Mouse (Mus musculus) left cerebral cortex, postnatal 4 days (tissue): Measurements from ENCODE around the gene 1700013G24Rik. TPM values are rescaled to one million over a fixed set of nuclear protein-coding genes. Genes with fewer than 3 reads are reported as not detected.

Experiments used
- DNase-seq: peaks from one replicate; pipeline ENCODE4 v3.0.0-alpha.2; 2022
- intact Hi-C: fragments of 180-260 bp; cut with DNase I; formaldehyde crosslinking; loops from one replicate; pipeline ENCODE4 v1.15.1; 2025
- total RNA-seq, 2 experiments: library from RNA; stranded (reverse); gene quantifications; 2 replicates each; pipeline ENCODE4 v1.2.3; 2021

The 1700013G24Rik gene
- total RNA-seq, 2 experiments from 2014 or later, result not detected

DNA sequence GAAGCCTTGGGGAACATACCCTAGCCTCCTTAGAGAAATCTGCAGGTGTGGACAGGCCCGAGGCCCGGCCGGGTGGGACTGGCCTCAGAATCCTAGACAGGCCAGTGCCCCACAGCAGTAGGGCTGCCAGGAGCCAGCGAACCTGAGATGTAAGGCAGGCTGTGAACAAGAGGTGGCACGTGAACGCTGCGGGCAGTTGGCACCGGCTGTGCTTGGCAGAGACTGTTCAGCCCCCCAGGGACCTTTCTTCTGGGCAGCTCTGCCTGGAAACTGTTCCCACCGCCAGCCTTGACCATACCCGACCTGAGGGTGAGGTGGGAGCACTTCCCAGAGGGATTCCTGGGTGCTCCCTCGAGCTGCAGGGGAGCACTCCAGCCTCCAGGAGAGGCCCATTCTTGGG is 39.5 kb downstream of the 1700013G24Rik start:
- intact Hi-C loops, result no loop called here
- DNase-seq, result no peak

DNA sequence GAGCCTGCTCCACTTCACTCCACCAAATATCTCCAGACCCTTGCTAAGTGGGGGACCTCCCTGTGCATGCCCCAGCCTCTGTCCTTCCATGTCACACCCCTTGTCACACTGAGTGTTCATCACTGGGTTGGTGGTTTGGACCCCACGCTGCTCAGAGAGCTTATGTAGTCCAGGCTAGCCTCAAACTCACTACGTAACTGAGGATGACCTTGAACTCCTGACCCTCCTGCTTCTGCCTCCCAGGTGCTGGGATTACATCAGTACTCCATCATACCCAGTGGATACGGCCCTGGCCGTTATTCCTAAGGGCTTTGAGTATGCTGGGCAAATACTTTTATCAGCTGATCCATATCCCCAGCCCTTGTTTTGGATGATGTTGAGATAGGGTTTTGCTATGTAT is 40.1 kb downstream of the 1700013G24Rik start:
- intact Hi-C loops, result no loop called here
- DNase-seq, result no peak

DNA sequence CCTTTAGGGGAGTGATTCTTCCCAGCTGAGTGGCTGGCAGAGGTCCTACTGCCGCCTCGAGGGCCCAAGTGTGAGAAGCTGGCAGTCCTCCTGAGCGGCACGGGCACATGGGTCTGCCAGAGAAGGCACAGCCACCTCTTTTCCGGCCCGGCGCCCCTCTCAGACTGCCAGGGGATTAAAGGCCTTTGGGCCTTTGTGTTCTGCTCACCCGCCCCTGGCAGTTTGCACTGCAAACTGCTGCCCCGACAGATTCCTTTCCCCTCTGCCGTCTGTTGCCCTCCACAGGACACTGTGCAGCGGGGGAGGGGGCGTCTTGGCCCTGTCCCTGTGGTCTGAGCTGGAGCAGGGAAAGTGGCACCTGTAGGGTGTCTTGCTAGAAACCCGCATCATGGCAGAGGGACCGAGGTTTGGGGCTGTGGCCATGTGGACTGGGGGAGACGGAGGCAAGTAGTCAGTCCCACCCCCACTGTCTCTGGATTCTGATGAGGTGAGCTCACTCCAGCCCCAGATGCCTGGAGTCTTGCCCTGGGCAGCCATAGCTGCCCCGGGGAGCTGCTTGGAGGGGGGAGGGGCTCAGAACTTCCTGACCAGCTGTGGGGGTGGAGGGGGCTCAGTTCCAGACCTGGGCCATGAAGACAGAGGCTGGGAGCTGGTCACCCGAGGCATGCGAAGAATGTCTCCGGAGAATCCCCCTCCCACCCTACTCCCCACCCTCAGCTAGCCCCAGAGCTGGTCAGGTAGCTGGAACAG is 41.8 kb downstream of the 1700013G24Rik start:
- DNase-seq, result peak; percentile 88
- intact Hi-C loops, result no loop called here

DNA sequence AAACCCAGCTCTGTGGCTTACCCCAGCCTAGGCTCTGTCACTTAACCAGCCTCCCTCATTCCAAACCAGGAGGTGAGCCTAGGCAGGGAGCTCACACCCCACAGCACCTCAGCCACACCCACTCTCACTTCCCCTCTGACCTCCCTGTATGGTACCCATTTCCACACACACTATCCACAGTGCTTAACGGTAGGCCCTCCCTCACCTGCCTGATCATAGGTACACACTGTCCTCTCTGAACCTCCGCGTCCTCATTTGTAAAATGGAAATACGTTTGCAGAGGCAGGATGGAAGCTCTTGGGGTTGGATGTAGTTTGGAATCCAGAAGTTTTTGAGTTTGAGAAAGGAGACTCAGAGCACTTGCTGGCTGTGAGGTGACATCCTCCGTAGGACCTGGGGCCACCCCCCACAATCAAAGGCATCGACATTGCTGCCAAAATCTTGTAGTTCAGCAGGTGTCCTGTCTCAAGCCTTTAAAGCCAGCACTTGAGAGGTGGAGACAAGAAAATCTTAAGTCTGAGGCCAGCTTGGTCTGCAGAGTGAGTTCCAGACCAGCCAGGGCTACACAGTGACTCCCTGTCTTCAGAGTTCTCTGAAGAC is 42.5 kb downstream of the 1700013G24Rik start:
- DNase-seq, result no peak
- intact Hi-C loops, result no loop called here

DNA sequence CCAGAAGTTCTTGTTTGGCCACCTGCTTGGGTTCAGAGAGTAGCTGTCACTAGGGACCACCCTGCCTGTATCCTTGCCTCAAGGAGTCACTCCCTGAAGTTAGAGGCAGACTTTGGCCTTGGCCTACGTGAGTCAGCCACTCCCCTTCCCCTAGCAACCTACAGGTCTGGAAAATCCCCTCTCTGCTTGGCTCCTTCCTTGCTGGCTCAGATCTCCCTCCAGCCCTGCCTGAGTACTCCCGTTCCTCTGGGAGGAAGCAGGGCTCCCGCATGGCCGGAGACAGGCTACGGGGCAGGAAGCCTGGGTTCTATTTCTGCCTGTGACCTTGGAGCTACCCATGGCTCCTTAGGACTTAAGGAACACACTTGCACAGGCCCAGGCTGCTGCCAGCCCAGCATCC is 44.3 kb downstream of the 1700013G24Rik start:
- DNase-seq, result no peak
- intact Hi-C loops, result no loop called here

DNA sequence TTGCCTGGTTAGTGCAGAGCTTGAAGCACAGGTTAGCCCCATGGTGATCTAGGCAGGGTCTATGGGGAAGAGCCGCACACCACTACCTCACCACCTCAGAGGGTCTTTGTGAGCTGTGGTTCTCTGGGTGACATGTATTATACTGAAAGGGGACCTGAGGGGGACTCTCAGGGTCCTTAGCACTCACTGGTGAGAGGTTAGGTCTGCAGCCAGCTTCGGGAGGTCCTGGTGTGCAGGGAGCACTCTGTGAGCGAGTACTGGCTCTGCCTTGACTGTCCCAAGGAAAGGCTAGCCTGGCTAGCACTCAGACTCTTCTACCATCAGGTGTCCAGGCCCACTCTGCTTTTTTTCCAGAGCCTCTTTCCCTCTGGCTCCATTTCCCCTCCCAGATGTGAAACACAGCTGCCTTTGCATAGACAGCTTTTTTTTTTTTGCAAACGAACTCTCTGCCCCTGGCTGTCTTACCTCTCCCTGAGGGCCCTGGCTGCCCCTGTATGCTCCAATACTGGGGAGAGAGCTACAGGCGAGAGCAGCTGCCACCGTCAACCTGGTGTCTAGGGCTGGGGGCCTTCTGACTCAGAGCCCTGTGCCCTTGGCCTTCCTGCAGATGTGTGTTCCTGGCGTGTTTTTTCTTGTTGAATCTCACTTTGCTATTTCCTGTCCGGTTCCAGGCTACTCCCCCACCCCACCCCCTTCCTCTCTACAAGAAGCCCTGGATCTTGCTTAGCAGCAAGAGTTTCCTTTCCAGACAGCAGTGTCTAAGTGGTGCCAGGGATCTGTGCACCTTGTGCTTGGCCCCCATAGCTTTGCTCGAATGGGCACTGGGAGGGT is 45.0 kb downstream of the 1700013G24Rik start:
- intact Hi-C loops, result no loop called here
- DNase-seq, result no peak

DNA sequence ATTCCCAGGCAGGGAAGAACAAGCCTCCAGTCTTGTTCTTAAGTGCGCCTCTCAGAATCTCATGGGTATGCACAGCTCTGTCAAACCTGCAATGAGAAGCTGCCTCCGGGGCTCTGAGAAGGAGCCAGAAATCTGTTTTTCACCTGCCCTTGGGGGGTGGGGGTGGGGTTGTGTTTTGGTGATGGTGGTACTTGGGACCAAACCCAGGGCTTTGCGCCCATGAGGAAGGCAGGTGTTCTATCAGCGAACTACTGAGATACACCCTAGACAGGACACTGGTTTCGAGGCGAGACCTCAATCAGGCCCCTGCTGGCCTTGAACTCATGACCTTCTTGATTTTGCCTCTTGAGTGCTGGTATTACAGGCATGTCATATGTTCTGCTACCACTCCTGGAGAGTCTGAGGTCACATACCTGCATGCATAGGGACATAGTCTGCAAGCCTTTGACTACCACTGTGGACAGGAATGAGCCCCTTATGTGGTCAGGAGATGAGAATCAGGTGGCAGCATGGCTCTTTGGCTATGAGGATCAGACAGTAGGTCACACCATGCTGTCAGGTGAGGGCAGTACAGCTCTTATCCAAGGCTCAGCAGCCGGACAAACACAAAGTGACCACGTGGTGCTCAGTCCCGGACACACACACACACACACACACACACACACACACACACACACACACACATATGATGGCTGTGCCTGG is 45.9 kb downstream of the 1700013G24Rik start:
- no peak for DNase-seq
- intact Hi-C loops, result no loop called here

DNA sequence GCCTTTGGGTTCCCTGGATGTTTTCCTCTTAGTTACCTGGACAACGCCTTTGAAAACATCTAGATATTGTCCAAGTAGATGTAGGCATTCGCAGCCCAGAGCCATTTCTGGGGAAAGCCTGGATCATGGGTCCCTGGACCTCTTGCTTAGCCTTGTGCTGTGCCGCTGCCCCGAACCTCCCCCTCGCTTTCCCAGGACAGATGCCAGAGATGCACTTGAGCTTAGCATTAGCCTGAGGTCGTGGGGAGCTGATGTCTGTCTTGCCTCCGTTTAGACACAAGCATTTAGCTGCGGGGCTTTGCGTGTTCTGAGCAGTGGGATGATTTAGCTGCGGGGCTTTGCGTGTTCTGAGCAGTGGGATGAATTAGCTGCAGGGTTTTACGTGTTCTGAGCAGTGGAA is 47.1 kb downstream of the 1700013G24Rik start:
- DNase-seq, result no peak
- intact Hi-C loops, result no loop called here

DNA sequence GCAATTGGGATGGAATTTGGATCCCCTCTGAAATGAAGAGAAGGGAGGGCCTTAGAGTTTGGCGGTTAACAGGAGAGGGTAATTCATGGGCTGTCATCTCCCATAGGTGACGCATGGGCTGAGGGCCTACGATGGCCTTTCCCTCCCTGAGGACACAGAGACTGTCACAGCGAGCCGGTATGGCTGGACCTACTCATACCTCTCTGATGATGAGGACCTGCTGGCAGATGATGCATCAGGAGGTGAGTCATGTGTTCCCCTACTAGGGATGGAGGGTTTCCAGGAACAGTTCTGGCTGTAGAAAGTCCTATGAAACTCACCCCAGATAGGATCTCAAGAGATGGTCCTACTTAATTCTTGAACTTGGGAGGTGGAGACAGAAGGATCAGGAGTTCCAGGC is 47.9 kb downstream of the 1700013G24Rik start:
- intact Hi-C loops, result no loop called here
- DNase-seq, result no peak

DNA sequence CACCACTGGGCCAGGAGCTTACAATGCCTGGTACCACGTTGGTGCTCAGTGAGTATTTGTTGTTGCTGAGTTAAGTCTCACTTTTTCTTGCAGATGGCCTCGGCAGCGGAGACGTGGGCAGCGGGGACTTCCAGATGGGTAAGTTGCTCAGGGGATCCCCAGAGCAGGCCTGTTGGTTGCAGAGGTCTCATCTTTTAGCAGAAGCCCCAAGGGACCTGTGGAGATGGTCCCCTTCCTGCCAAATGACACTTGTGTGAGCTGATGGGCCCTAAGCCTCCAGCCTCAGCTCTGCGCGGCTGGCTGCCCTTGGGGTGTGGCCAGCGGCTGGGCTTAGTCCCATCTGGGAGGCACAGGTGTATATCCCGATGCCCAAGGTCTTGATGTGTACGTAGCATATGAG is 49.1 kb downstream of the 1700013G24Rik start:
- no peak for DNase-seq
- intact Hi-C loops, result no loop called here

DNA sequence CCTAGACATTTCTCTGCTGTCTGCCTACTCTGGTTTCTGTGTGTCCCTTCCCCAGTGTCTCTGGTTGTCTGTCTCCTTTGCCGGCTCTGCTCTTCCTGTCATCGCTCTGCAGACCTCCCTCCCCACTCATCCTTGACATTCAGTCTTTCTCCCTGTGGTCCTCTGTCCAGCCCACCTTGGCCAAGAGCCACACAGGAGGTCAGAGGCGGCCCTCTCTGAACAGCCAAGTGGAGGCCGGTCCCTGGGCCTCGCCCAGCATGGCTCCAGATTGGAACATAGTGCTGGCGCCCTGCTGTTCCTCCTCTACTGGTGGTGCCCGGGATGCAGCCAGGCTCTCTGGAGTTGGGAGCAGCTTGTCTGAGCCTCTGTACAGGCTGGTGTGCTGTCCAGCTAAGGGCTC is 49.7 kb downstream of the 1700013G24Rik start:
- no peak for DNase-seq
- intact Hi-C loops, result no loop called here

DNA sequence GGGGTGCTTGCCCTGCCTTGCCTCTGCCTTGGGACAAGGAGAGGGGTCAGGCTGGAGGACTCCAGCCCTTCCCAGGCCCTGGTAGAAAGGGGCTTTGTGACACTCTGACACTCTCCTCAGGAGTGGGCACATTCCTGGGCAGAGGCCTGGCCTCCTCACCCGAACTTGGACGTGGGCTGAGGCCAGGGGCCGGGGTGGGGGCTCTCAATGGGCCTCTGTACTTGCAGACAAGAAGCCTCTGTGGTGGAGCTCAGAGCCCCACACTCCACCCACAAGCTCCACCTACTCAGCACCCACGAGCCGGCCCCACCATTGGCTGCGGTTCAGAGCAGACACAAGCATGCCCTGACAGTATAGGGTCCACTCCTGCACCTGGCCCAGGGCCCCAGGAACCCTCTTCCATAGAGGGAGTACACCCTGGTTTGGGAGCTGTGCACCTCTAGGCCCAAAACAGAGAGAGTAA is 50.5 kb downstream of the 1700013G24Rik start:
- no peak for DNase-seq
- intact Hi-C loops, result no loop called here

Other genes starting within 250 kb of the 1700013G24Rik start
- 1 to 10 TPM; 7.5 to 7.7 TPM for gene Wnt4, start 175.8 kb upstream of the 1700013G24Rik start, total RNA-seq
- gene Cdc42, start 95.6 kb upstream of the 1700013G24Rik start, total RNA-seq, result 100 to 1,000 TPM; 568 to 579 TPM
- gene Cela3a, start 43.5 kb upstream of the 1700013G24Rik start, total RNA-seq, result not detected
- not detected for gene Cela3b, start 22.7 kb upstream of the 1700013G24Rik start, total RNA-seq
- gene Hspg2, start 15.5 kb downstream of the 1700013G24Rik start, total RNA-seq, result 10 to 100 TPM; 14.9 to 15.0 TPM
- gene Ldlrad2, start 121.3 kb downstream of the 1700013G24Rik start, total RNA-seq, result not detected
- 100 to 1,000 TPM; 163 to 167 TPM for gene Usp48, start 140.5 kb downstream of the 1700013G24Rik start, total RNA-seq
- 100 to 1,000 TPM; 147 to 164 TPM for gene Rap1gap, start 211.4 kb downstream of the 1700013G24Rik start, total RNA-seq